ENCODE assay signal across 8 mouse cellular contexts in genomic region chr5:34647581-34647980, GRCm38 (mm10). TPM values are rescaled to one million over a fixed set of nuclear protein-coding genes. Genes with fewer than 3 reads are reported as not detected.
DNase-seq lines count a peak whose midpoint lies in the region; ATAC-seq and TF ChIP-seq lines count a peak whose summit lies in the region.

No protein-coding gene starts in this region.

- H3K4me3 ChIP-seq in midbrain, embryonic 11.5 days (ENCODE audit: low read depth, low read length) = no peak overlapping the region
- H3K4me3 ChIP-seq in midbrain, embryonic 13.5 days (replicated peaks) = no peak overlapping the region
- no peak overlapping the region for H3K4me3 ChIP-seq in limb, embryonic 14.5 days (replicated peaks; ENCODE audit: low read length)

- H3K9ac ChIP-seq in midbrain, embryonic 11.5 days (ENCODE audit: low read length) = no peak overlapping the region
- no peak overlapping the region for H3K9ac ChIP-seq in midbrain, embryonic 13.5 days (replicated peaks)
- no peak overlapping the region for H3K9ac ChIP-seq in limb, embryonic 14.5 days (ENCODE audit: low read depth, low read length, severe bottlenecking)

- TF ChIP-seq POLR2A in limb, embryonic 14.5 days (IDR thresholded peaks at IDR 0.05; ENCODE audit: borderline replicate concordance, extremely low read depth, insufficient read depth, insufficient read length) = no peak

- POLR2A ChIA-PET in Patski (lab: Charles Lee) = interaction anchor here (1.2 kb wide), 1 partner anchor 10 kb away, joined by 4 read pairs; no protein-coding TSS in a partner anchor

- WGBS in midbrain, embryonic 11.5 days = 56% methylated on average over 4 of the region's 4 CpGs
- WGBS in midbrain, embryonic 13.5 days = 44% methylated on average over 4 of the region's 4 CpGs
- WGBS in limb, embryonic 14.5 days = 54% methylated on average over 4 of the region's 4 CpGs

- no peak overlapping the region for H3K27ac ChIP-seq in midbrain, embryonic 11.5 days (ENCODE audit: low read depth, low read length)
- no peak overlapping the region for H3K27ac ChIP-seq in midbrain, embryonic 13.5 days
- H3K27ac ChIP-seq in limb, embryonic 14.5 days (replicated peaks; ENCODE audit: low read depth, low read length) = no peak overlapping the region

- TF ChIP-seq CTCF in Patski (IDR thresholded peaks at IDR 0.05) = peak; percentile 79

- peak; percentile 94 for DNase-seq in midbrain, embryonic 11.5 days (ENCODE audit: low spot score, missing footprints)
- DNase-seq in Patski (ENCODE audit: low read depth, low spot score) = no peak
- DNase-seq in cerebellum, postnatal 25 days = peak; percentile 70 to 83
- DNase-seq in heart, postnatal 10 days = peak; percentile 38 to 74
- peak; percentile 60 for DNase-seq in limb, embryonic 14.5 days (ENCODE audit: low spot score)
- DNase-seq in yolk sac, embryonic 10.5 days (ENCODE audit: low spot score) = no peak

- no peak overlapping the region for H3K4me2 ChIP-seq in midbrain, embryonic 11.5 days
- no peak overlapping the region for H3K4me2 ChIP-seq in midbrain, embryonic 13.5 days (replicated peaks)
- no peak overlapping the region for H3K4me2 ChIP-seq in limb, embryonic 14.5 days (replicated peaks; ENCODE audit: low read depth, low read length, severe bottlenecking)

- no peaks in the 10 kb centered on the region for H3K9me3 ChIP-seq in midbrain, embryonic 11.5 days (ENCODE audit: control insufficient read depth, low read length)
- H3K9me3 ChIP-seq in midbrain, embryonic 13.5 days = no peaks in the 10 kb centered on the region
- H3K9me3 ChIP-seq in limb, embryonic 14.5 days (ENCODE audit: control insufficient read depth, low read length) = no peaks in the 10 kb centered on the region

- intact Hi-C loops in heart, postnatal 10 days (cut with DNase I) = loop anchor here (10.0 kb wide), 1 partner anchor 213 kb away; no protein-coding TSS in a partner anchor

- H3K27me3 ChIP-seq in midbrain, embryonic 11.5 days (ENCODE audit: control insufficient read depth, insufficient read depth, low read length) = no peaks in the 10 kb centered on the region
- no peaks in the 10 kb centered on the region for H3K27me3 ChIP-seq in midbrain, embryonic 13.5 days
- H3K27me3 ChIP-seq in Patski = no peaks in the 10 kb centered on the region
- no peaks in the 10 kb centered on the region for H3K27me3 ChIP-seq in limb, embryonic 14.5 days (ENCODE audit: control insufficient read depth, insufficient read depth, low read length)

- no peaks in the 10 kb centered on the region for H3K4me1 ChIP-seq in midbrain, embryonic 11.5 days (ENCODE audit: control insufficient read depth, insufficient read depth, low read length)
- no peaks in the 10 kb centered on the region for H3K4me1 ChIP-seq in midbrain, embryonic 13.5 days (replicated peaks)
- H3K4me1 ChIP-seq in limb, embryonic 14.5 days (ENCODE audit: control insufficient read depth, insufficient read depth, low read length) = no peaks in the 10 kb centered on the region

- in situ Hi-C loops in Patski (cut with MboI; ENCODE audit: low pct_unique_long_range_greater_than_20kb) = no loop called here

- CTCF ChIA-PET in Patski (lab: Charles Lee) = interaction anchor here (0.6 to 4.5 kb wide), 9 partner anchors 8 to 132 kb away, joined by 3 to 30 read pairs (median 5); partner anchors contain the start of genes Grk4, Mfsd10 and Nop14

- peaks cover 40% of the 10 kb centered on the region for H3K36me3 ChIP-seq in midbrain, embryonic 11.5 days (ENCODE audit: control insufficient read depth, insufficient read depth, low read length)
- H3K36me3 ChIP-seq in midbrain, embryonic 13.5 days = peaks cover 97% of the 10 kb centered on the region
- peaks cover 97% of the 10 kb centered on the region for H3K36me3 ChIP-seq in limb, embryonic 14.5 days (ENCODE audit: control insufficient read depth, insufficient read depth, low read length)

- no peak for ATAC-seq in midbrain, embryonic 11.5 days (ENCODE audit: low FRiP score)
- ATAC-seq in midbrain, embryonic 13.5 days = no peak
- no peak for ATAC-seq in Patski
- no peak for ATAC-seq in limb, embryonic 14.5 days (ENCODE audit: low FRiP score, low read depth)
- ATAC-seq in neutrophil, adult 5-6 weeks (ENCODE audit: extremely low read depth, insufficient number of reproducible peaks, low FRiP score, poor library complexity, severe bottlenecking) = peak; percentile 70

RNA-seq across cellular contexts. Expression of gene Mfsd10, which starts 10.6 kb away (rescaled TPM):
- 61.6 and 65.4 TPM in 2 replicates for polyA plus RNA-seq in midbrain, embryonic 11.5 days (2014; fragmentation: Nextera tagmentation; extraction: Ambion mirVana)
- 78.6 and 84.6 TPM in 2 replicates for polyA plus RNA-seq in midbrain, embryonic 13.5 days (2015; fragmentation: Nextera tagmentation; extraction: Ambion mirVana)
- 106 TPM for polyA plus RNA-seq in Patski (2021)
- total RNA-seq in heart, postnatal 10 days (2021) = 10 to 100 TPM; 20.7 to 25.4 TPM
- polyA plus RNA-seq in limb, embryonic 14.5 days (2012; rRNA removed) = 244 and 335 TPM in 2 replicates
- 117 and 128 TPM in 2 replicates for polyA plus RNA-seq in limb, embryonic 14.5 days (2014; fragmentation: Nextera tagmentation; extraction: Ambion mirVana)
- total RNA-seq in neutrophil, adult 5-6 weeks (2017) = 28.6 and 36.0 TPM in 2 replicates

RNA-seq across cellular contexts. Expression of gene Nop14, which starts 12.4 kb away (rescaled TPM):
- polyA plus RNA-seq in midbrain, embryonic 11.5 days (2014; fragmentation: Nextera tagmentation; extraction: Ambion mirVana) = 34.9 and 35.5 TPM in 2 replicates
- 22.0 and 23.0 TPM in 2 replicates for polyA plus RNA-seq in midbrain, embryonic 13.5 days (2015; fragmentation: Nextera tagmentation; extraction: Ambion mirVana)
- polyA plus RNA-seq in Patski (2021) = 56.8 TPM
- 10 to 100 TPM; 12.9 to 13.6 TPM for total RNA-seq in heart, postnatal 10 days (2021)
- polyA plus RNA-seq in limb, embryonic 14.5 days (2012; rRNA removed) = 29.2 and 30.7 TPM in 2 replicates
- 25.8 and 30.0 TPM in 2 replicates for polyA plus RNA-seq in limb, embryonic 14.5 days (2014; fragmentation: Nextera tagmentation; extraction: Ambion mirVana)
- total RNA-seq in neutrophil, adult 5-6 weeks (2017) = 33.3 and 36.9 TPM in 2 replicates

RNA-seq across cellular contexts. Expression of gene Grk4, which starts 12.6 kb away (rescaled TPM):
- 1.4 and 1.8 TPM in 2 replicates for polyA plus RNA-seq in midbrain, embryonic 11.5 days (2014; fragmentation: Nextera tagmentation; extraction: Ambion mirVana)
- 1.9 and 2.5 TPM in 2 replicates for polyA plus RNA-seq in midbrain, embryonic 13.5 days (2015; fragmentation: Nextera tagmentation; extraction: Ambion mirVana)
- 4.6 TPM for polyA plus RNA-seq in Patski (2021)
- 1 to 10 TPM; 2.1 to 2.3 TPM for total RNA-seq in heart, postnatal 10 days (2021)
- 3.3 and 5.0 TPM in 2 replicates for polyA plus RNA-seq in limb, embryonic 14.5 days (2012; rRNA removed)
- polyA plus RNA-seq in limb, embryonic 14.5 days (2014; fragmentation: Nextera tagmentation; extraction: Ambion mirVana) = 3.5 and 4.4 TPM in 2 replicates
- total RNA-seq in neutrophil, adult 5-6 weeks (2017) = 9.9 and 11.8 TPM in 2 replicates

Comparison
In these comparisons a context has a peak if more than half of its experiments do, and no peak if none do; other contexts are left out.
1. DNase-seq: peak in midbrain, embryonic 11.5 days (single experiment), cerebellum, postnatal 25 days (2 of 2), heart, postnatal 10 days (2 of 2) and limb, embryonic 14.5 days (single experiment); none in Patski (single experiment) and yolk sac, embryonic 10.5 days (single experiment).